Mouse (Mus musculus) mouse embryonic stem cell (cell line): Measurements from ENCODE around the gene Wnt11.

Experiments
- in situ Hi-C, 2 experiments: fragments of 300-500 bp; cut with MboI; formaldehyde crosslinking; loops; 1 replicate in 1 of 2; 3 replicates in 1 of 2; pipeline ENCODE4 v1.14.3; 2019 to 2020; ENCODE audit warnings: low sequenced_read_pairs in 2 of 2, low pct_unique_long_range_greater_than_20kb in 1 of 2, mixed read lengths in 1 of 2; ENCODE audit not compliant: unreplicated experiment in 1 of 2

Wnt11 gene

DNA sequence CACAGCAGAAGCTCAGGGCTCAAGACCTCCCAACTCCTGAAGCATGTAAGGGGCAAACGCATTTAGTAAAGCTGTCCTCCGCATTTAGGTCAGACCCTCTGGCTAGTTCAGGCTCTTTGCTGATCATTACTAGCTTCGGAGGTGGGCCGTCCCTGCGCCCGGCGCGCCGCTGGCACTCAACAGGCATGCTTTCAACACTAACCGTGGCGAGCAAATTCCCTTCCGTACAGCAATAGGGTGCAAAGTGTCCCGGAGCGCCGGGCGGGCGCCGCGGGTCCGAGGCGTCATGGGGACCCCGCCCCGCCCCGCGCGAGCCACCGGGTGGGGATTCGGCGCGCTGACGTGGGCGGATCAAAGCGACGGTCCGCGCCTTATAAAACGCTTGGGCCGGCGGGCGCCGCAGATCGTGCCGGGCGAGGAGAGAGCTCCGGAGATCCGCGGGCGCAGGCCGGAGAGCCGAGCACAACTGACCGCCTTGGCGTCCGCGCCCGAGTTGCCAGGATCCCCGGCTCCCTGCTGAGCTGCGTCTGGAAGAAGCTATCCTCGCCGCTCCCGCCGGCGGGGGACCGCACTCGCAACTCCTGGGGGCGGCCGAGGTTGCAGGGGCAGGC, at the start of gene Wnt11:
Gene Wnt11, plus strand, starts transcription at position 402 of the 611 bp plus-strand sequence.
- in situ Hi-C loops, result loop anchor here (5.0 to 25.0 kb wide), 4 partner anchors 88 to 570 kb away; partner anchors contain the start of gene Lrrc32 (in 2 of the 2)

DNA sequence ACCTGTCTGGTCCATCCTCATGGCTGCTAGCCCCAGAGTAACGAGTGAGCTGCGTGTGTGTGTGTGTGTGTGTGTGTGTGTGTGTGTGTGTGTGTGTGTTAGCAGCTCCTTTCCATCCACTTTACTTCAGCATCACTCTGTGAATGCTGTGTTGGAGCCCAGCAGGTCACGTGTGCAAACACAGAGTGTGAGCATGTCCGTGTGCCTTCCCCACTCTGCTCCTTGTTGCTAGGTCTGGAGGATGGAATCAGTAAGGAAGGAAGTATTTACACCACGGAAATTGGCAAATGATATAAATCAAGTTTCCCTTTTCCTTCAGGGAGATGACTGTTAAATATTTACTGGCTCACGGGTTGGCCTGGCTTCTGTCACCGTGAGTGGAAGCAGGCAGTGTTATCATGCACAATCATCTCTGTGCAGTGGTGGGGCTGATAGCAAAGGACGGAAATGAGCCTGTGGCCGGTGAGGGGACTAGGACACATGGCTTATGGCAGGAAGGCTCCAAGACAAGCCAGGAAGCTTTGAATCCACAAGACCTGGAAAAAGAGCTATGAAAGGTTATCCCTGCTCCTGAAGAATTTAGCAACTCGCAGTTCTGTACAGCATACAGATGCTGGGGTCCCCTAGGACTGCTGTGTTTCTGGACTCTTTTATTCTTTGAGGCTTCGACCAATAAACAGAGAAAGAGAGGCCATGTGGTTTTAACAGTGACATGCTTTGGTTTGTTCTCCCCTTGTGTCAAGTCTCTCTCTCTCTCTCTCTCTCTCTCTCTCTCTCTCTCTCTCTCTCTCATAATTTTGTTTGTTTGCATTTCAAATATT, 47.9 kb upstream of the Wnt11 start:
- in situ Hi-C loops, result no loop called here

DNA sequence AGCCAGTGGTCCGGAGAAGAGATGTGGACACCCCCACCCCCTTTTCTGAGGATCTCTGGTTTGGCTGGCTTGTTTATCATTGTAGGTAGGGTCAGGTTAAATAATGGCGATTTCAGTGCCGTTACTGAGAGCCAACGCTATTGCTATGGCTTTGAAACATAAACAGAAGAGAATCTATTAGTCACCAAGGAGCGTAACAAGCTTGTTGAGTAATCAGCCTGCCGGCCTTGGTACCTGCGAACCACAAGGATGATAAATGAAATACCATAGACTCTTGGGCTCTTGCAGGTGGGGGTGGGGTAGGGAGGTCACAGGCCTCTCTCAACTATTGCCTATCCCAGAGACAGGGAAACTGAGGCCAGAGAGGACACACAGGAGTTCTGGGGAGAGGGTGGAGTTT, 46.2 kb upstream of the Wnt11 start:
- in situ Hi-C loops, result no loop called here

DNA sequence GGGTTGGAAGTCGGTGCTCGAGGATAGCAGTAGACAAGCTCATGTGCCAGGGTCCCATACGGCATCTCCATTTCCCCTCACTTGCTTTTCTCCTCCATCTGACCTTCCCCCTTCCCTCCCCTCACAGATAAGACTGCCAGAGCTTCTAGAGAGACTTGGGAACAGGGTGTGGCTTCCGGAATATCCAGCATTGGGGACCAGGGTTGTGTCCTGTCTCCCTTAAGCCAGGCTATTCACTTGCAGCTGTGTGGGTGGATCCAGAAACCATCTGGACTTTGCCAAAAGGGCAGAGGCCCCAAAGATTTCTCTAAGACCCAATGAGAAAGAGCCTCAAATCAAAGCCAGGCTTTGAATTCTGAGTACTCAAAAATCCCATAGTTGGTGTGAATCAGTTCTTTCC, 45.8 kb upstream of the Wnt11 start:
- in situ Hi-C loops, result no loop called here

DNA sequence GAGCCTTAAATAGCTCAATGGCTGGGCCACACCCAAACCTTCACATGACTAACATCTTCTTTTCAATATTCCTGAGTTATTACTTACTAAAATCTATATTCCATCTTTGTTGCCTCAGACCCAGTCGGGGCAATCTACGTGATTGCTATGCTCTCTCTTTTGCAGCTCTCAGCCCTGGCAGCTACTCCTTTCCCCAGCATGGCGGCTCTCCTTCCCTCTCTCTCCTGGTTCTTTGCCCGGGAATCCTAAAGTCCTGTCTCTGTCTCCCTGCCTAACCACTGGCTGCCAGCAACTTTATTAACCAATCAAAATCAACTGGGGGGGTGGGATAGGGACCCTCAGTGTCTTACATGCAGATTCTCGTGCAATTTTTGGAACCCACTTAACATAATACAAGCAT, 43.0 kb upstream of the Wnt11 start:
- in situ Hi-C loops, result no loop called here

DNA sequence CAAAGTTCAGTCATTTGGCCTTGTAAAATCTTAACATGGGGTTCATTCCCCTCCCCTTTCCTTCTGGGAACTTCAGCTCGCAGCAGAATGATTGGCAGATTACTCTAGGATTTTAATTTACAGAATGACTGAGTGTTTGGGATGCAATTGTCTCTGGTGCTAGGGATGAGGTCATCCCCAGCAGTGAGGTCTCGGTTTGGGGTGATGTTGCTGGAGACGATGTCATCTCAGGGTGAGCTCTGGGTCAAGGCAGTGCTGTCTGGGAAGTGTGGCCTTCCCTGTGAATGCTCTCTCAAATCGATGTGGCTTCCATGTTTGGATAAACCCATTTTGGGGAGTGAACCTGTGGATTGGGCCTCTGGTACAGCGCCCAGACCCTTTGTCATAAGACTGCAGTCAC, 41.1 kb upstream of the Wnt11 start:
- in situ Hi-C loops, result no loop called here

DNA sequence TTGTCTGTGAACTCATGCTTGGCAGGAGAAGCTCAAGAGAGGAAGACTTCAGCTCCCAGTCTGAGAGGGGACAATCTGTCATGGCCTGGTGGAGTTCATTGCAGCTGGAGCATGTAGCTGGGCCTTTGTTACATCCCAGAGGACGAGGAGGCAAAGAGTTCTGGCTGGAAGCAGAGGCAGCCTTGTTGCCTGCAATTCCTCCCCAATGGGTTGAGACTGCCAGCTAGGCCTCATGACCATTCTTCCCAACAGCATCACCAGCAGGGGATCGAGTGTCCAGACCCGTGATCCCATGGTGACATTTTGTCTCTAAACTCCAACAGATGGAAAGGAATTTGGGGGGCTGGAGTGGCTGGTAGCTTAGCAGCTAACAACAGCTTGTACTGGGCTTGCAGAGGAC, 40.5 kb upstream of the Wnt11 start:
- in situ Hi-C loops, result no loop called here

DNA sequence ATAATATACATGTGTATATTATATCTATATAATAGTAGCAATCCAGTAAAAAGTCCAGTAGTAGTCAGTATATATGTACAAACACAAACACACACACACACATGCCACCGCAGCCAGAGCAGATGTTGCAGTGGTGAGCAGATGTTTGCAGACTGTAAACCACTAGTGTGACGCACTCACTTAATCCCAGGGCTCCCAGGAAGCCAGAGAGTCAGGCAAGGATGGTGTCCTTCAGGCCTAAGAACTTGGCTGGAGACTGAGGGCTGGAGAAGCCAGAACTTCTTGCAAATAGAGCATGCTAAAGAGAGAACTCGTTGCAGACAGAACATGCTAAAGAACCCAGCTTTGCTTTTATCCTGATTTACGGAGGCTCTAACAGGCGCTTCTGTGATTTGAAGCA, 39.3 kb upstream of the Wnt11 start:
- in situ Hi-C loops, result no loop called here

DNA sequence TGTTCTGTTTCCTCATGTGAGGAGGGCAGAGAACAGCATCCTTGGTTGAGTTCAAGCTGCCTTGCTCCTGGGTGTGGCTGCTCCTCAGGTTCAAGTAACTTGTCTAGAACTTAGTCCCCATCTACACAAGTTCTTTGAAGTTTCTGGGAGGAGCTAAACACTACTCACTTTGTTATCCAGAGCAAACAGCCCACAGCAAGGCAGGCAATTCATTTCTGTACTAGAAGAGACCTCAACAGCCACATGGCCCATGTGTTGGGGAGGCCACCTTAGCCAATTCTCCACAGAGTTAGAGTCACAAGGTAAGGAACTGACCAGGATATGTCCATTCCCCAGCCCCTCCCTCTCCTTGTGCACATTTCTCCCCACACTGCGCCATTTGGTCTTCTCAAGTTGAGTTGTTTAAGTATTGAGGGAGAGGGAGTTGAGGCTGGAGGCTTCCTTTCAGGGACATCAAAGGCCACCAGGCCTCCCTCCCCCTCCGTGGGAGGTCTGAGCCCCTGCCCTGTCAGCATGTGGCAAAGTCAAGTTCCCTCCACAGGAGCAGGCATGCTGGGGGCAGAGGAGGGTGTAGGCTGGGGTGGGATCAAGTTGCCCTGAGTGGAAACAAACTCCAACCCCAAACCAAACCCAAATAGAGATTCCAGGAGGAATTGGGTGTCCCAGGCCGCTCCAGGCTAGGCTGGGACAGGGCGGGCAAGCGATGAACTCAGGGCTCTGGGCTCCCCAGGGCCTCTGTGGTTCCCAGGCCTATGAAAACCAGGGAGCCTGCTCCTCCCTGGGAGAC, 37.4 kb upstream of the Wnt11 start:
- in situ Hi-C loops, result no loop called here

DNA sequence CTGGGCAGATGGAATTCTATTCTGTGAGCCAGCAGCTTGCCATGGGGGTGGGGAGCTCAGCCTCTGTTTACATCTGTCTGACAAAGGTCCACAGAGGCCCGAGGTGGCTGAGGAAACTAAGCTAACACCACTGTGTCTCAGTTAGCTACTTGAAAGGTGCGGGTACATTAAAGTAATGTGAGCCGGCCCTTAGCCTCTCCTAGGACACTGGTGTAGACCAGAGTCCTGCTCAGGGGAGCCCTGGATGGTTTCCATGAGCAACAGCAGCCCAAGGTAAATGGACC, 36.8 kb upstream of the Wnt11 start:
- in situ Hi-C loops, result no loop called here

DNA sequence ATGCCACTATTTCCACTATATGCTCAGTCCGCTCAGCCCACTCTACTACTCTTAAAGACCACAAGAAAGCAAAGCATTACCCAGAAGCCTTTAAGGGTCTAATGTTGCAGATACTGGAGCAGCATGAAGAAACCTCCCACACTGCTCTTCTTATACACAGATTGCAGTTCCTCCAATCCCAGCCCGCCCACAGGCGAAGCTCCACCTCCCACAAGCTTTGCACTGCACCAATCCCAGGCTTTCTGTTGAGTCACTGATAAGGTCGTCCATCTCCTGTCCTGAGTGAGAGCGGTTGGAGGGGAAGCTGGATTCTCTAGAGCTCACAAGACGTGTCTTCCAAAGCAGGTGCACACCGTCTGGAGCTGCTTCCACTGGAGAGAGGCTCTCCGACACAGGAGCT, 34.5 kb upstream of the Wnt11 start:
- in situ Hi-C loops, result no loop called here

DNA sequence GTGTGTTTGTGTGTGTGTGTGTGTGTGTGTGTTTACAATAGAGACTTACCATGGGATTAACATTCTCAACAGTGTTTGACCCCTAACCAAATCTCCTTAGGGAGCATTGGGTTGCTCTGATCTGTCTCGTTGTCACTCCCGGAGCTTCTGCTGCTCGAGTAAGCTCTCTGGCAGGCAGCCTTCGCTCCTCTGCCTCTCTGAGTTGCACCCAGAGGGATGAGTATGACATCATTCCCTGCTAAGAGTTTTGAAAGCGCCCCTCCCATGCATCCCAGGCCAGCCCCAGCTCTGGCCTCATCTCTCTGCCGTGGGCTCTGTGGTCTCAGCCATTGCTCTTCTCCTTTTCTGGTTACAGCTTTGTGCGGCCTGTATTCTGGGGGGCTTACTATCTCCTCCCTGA, 33.8 kb upstream of the Wnt11 start:
- in situ Hi-C loops, result no loop called here

DNA sequence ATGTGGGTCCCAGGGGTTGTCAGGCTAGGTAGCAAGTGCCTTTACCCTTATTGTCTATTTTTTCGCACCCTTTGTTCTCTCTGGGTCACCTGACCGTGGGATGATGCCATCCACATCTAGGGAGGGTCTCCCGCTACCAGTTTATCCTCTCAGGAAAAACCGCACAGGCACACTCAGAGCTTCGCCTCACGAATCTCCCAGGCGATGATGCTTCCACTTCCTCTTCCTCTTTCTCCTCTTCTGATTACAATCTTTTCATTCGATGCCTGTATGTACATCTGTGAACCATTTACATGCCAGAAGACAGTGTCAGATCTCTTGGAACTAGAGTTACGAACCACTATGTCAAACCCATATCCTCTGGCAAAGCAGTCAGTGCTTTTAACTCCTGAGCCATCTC, 31.7 kb upstream of the Wnt11 start:
- in situ Hi-C loops, result no loop called here

DNA sequence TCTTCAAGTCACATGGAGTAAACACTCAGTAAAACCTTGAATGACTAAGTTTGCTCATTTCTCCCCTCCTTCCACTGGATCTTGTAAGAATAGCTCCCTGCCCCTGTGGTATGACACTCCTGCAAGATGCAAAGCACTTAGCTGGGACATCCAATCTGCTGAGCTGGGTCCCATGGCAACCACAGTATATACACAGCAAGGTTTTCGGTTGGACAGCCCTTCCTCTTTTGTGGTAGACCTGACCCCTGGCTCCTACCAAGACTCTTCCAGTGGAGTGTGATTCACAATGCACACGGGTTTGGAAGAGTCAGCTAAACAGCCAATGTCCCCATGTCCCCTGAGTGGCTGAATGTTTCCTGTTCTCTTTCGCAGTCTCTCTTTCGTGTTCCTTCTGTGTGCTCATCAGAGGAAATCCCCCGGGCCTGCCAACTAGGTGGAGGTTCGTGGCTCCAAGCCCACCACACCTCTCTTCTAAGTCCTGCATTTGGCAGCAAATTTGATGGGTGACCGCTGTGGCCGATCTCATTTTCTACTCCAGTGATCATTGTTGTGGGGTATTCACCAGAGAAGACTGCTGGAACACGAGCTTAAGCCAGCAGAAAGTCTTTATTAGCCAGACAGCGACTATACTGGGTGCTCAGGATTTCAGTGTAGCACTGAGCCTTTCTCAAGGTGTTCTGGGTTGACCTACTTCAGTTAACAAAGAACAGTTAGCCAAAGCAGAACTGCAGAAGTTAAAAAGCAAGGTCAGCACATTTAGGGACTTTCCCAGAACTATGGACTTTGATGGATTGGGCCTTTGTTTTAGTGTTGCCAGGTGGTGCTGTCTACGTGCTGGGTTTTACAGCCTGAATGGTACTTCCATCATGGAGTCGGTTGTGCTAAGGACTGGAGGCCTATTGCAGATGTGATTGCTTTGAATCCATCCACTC, 29.8 kb upstream of the Wnt11 start:
- in situ Hi-C loops, result no loop called here

DNA sequence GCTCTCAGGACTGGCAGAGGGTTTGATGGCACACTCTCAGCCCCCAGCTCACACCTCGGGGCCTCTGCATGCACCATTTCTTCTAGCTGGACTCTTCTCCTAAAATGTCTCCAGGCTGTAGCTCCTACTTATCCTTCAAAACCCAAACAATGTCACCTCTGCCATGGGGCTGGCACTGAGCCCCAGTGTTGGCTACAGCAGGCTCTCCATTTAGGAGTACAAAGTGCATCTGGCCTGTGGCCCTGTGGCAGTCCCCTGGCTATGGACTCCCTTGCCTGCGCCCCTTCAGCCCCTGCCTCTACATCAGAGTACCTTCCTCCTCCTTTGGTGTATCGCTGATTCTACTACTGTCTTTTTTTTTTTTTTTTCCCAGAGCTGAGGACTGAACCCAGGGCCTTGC, 28.0 kb upstream of the Wnt11 start:
- in situ Hi-C loops, result no loop called here

DNA sequence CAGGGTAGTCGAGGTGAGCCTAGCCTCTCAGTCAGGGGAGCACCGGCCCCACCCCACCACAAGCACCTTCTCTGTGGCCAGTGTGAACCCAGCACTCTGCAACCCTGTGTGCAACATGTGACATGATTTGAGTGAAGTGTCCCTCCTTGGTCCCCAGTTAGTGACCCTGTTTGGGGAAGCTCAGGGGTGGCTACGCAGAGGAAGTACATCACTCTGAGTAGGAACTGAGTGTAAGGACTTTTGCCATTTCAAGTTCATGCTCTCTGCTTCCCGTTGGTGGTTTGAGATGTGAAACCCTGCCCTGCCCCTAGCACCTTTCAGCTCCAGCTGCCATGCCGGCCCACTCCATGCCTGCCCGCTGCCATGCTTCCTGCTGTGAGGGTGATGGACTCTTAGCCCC, 25.5 kb upstream of the Wnt11 start:
- in situ Hi-C loops, result no loop called here

DNA sequence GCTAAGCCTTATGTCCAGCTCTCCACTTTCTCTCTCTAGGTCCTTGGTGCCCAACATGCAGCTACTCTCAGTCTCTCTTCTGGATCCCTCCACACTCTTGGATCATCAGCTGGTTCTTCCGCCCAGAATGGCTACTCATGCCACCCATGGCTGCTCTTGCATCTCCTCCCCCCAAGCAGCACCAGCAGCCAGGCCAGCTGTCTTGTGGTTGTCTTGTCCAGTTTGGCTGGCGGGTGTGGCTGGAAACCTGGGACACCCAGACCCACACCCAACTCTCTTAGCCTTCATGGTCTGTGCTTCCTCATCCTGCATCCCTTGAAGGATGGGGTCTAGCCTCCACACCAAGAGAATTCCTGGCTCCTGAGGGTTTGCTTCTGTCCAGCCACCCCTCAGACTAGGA, 24.3 kb upstream of the Wnt11 start:
- in situ Hi-C loops, result no loop called here

DNA sequence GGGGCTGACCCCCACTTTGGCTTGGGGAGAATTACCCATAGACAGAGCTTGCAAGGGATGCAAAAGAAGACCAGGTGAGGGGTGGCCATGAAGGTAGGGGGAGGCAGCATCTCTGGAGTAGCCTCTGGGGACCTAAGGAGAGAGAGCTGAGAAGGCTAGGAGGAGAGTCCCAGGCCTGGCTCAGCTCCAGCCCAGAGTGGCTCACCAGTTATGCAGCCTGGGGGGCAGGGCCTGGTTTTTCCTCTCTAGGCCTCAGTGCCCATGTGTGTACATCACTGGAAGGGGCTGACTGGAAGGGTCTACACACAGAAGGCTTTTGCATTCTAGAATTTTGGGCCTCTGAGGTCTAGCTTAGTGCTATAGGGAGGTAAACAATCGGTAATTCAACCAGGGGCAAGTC, 14.4 kb upstream of the Wnt11 start:
- in situ Hi-C loops, result no loop called here

DNA sequence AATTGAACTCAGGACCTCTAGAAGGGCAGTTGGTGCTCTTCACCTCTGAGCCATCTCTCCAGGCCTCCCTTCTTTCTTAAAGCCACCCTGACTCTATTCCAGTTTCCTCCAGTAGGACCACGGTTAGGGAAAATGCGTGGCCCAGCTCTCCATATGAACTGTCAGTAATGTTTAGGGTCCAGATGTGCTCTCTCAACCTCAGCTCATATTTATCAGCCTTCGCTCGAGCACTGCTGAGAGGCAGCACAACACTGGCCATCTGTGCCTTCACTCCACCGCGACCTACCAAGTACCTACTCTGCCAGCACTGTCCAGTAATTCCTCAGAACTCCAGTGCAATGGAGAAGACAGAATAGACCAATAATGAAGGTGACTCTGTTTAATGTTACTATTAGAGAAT, 12.0 kb upstream of the Wnt11 start:
- in situ Hi-C loops, result no loop called here
